Mouse (Mus musculus): ENCODE measurements at regions not wholly inside any gene's neighbourhood (a gene's known extent, or its start where the extent isn't known, plus 50 kb on each side); places are given as distances from the start of the nearest gene placed in this dataset.

DNA sequence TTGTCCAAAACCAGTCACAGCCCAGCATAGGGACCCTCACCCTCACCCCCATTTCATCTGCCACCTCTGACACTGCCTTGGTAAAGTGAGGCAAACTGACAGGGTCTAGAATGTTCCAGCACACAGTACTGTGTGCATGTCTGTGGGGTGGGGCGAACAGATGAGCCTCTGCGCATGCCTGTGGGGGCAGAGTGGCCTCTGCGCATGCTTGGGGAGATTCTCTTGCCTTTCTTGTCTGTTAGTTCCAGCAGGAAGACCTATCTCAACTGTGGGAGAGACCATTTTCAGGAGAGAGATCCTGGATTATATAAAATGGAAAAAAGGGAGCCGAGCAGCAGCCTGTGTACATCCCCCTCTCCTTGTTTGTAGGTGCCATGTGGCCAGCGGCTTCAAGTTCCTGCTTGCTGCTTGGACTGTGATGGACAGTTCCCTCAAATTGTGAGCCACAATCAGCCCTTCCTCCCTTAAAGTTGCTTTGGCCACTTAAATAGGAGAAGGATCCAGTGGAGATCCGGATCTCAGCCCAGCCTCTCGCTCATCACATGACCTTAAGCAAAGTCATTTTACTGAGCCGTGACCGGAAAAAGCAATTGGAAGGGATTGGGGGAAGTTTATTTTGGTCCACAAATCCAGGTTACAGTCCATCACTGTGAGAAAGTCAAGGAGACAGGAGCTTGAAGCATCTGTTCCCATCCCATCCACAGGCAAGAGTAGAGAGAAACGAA lies 96.9 kb downstream of the Tmem130 start:
- Histone ChIP-seq H3K9ac (replicated peaks) (no peak overlapping the region), H3K4me1 (replicated peaks) (peaks cover 3% of the 10 kb centered on the region; the same call in 1 of the 2 replicates), H3K9me3 (no peaks in the 10 kb centered on the region), H3K4me3 (replicated peaks) (no peak overlapping the region), H3K4me2 (replicated peaks) (no peak overlapping the region), H3K27ac (no peak overlapping the region), H3K27me3 (peaks cover 6% of the 10 kb centered on the region; the same call in 1 of the 2 replicates), H3K36me3 (no peaks in the 10 kb centered on the region)
- no peak for ATAC-seq
- WGBS: 90% methylated on average over 10 of the region's 10 CpGs

DNA sequence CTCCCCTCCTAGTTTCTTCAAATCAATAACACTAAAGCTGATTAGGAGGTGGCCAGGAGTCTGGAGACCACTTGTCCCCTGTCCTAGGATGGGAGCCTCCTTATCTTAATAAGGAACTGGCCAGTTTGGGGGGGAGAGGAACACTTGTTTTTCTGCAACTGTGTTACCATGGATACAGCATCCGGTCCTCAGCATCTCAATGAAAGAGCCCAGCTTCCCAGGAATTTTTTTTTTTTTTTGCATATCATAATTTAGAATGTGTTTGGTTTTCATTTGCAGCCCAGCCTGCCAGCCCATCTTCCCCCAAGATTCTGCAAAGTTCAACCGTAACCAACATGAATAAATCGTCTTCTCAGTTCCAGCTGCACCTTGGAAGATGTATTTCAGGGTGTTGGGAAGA lies 93.6 kb downstream of the Tmem130 start:
- no peak overlapping the region for H3K27ac ChIP-seq
- no peak overlapping the region for H3K9ac ChIP-seq (replicated peaks)
- no peak for ATAC-seq

DNA sequence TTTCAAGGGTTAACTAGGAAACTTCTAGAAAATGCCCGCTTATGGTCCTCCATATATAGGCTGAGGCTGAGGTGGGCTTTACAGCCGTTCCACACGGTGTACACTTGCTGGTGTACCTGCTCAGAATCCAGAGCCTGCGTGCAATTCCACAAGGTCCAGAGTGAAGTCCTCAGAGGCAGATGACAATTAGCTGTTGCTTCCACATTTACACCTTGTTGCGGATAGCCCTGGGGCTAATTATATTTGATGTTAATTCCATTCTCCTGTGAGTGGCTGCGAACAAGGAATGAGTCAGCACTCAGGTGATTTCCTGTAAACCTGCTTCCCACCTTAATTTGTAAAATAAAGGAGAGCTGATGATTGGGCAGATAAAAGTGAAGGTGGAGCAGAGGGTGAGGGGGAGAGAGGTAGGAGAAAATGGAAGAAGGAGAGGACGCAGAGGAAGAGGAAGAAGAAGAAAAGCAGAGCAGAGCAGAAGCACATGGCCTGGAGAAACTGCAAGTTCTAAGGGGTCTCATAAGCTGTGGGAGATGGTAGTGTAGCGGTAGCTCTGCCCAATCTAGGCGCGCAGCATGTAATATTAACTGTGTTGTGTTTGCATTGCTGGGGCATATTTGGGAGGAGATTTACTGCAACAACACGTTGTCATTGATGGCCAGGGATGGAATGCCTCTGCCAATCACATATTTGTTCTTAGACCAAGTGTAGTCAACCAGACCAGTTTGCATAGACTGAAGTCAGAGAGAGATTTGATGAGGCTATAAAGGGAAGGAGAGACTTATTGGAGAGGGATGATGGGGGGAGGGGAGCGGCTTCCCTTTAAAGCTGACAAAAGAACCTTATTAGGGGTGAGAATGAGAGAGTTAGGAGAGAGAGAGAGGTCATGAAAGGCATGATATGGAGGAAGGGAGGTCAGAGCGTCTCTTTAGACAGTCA lies 82.5 kb downstream of the Tmem130 start:
- WGBS: 90% methylated on average over 13 of the region's 13 CpGs
- no peak for ATAC-seq
- no peak overlapping the region for H3K27ac ChIP-seq
- no peak overlapping the region for H3K9ac ChIP-seq (replicated peaks)
- H3K36me3 ChIP-seq: no peaks in the 10 kb centered on the region
- H3K4me3 ChIP-seq (replicated peaks): no peak overlapping the region
- H3K4me2 ChIP-seq (replicated peaks): no peak overlapping the region
- no peaks in the 10 kb centered on the region for H3K4me1 ChIP-seq (replicated peaks)
- no peaks in the 10 kb centered on the region for H3K27me3 ChIP-seq
- H3K9me3 ChIP-seq: no peaks in the 10 kb centered on the region

More for the DNA sequence above, 93.6 kb downstream of the Tmem130 start:
- Histone ChIP-seq H3K27me3 (peaks cover 6% of the 10 kb centered on the region; the same call in 1 of the 2 replicates), H3K4me1 (replicated peaks) (peaks cover 3% of the 10 kb centered on the region; the same call in 1 of the 2 replicates), H3K4me2 (replicated peaks) (no peak overlapping the region), H3K36me3 (no peaks in the 10 kb centered on the region), H3K9me3 (no peaks in the 10 kb centered on the region), H3K4me3 (replicated peaks) (no peak overlapping the region)
- WGBS: 57% methylated on average over 3 of the region's 3 CpGs

- no peak overlapping the region for H3K4me2 ChIP-seq (replicated peaks)
- 77% methylated on average over 1 of the region's 1 CpGs for WGBS
- no peaks in the 10 kb centered on the region for H3K36me3 ChIP-seq
- no peak overlapping the region for H3K27ac ChIP-seq
- H3K4me1 ChIP-seq (replicated peaks): no peaks in the 10 kb centered on the region; the same call in 1 of the 2 replicates
- H3K27me3 ChIP-seq: no peaks in the 10 kb centered on the region
- H3K9me3 ChIP-seq: no peaks in the 10 kb centered on the region
- ATAC-seq: no peak
- no peak overlapping the region for H3K4me3 ChIP-seq (replicated peaks)
- H3K9ac ChIP-seq (replicated peaks): no peak overlapping the region
These were observed 77.4 kb downstream of the Tmem130 start for GRCm38 (mm10) chr5:144684184-144684583.

Data from midbrain, embryonic 13.5 days (tissue).